Comparison of ENCODE assay signal across 18 mouse cellular contexts in the genomic region with DNA sequence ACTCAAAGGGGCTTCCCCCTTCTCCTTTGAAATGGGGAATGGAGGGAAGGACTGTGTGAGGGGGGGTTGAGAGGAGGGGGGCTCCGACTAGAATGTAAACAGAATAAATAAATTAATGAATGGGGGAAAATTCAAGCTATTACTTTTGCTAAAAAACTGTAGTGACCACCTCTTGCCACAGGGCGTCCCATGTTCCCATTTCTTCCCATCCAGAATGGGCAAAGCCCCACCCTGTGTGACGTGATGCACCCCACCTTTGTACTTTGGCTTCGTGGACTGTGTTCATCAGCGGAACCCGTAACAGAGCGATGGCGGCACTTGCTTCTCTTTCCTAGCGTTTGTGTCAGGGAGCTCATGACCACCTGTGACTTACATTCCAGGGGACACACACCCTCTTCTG.
DNase-seq lines count a peak whose midpoint lies in the region; ATAC-seq lines count a peak whose summit lies in the region.
"Had no signal": no experiment of that assay in that cellular context is flagged by ENCODE, and none has a peak within 500 bp of the region (broad histone marks: within the 10 kb centered on the region; RNA-seq: fewer than 3 reads in every experiment).

No protein-coding gene starts in this region.

- ATAC-seq in megakaryocyte, adult 5-6 weeks (ENCODE audit: poor library complexity, severe bottlenecking), result no peak
- ATAC-seq: forebrain, embryonic 16.5 days; Patski had no signal

- no peaks in the 10 kb centered on the region for H3K27me3 ChIP-seq in megakaryocyte, embryonic 14.5 days (replicated peaks)
- H3K27me3 ChIP-seq: embryonic facial prominence, embryonic 13.5 days; limb, embryonic 15.5 days; midbrain, embryonic 12.5 days; Patski had no signal

- no peaks in the 10 kb centered on the region for H3K4me1 ChIP-seq in megakaryocyte, embryonic 14.5 days

- H3K36me3 ChIP-seq in megakaryocyte, embryonic 14.5 days (replicated peaks; ENCODE audit: low read length), result peaks cover 22% of the 10 kb centered on the region
- H3K36me3 ChIP-seq: limb, embryonic 15.5 days; midbrain, embryonic 12.5 days had no signal

- H3K4me3 ChIP-seq in megakaryocyte, embryonic 14.5 days (replicated peaks), result peak overlapping the region; percentile 28
- H3K4me3 ChIP-seq: embryonic facial prominence, embryonic 13.5 days; limb, embryonic 15.5 days; midbrain, embryonic 12.5 days had no signal

- DNase-seq in kidney, adult 9 months, result peak; percentile 15
- no peak for DNase-seq in kidney, adult 11 months
- DNase-seq in ZHBTc4 (ENCODE audit: low read depth, low spot score), result peak; percentile 35
- DNase-seq in embryo, embryonic 10 days (ENCODE audit: low spot score), result no peak
- no peak for DNase-seq in layer of hippocampus, adult 8-10 months (ENCODE audit: low spot score in 2 of 2)
- DNase-seq: adrenal gland, postnatal 25 days; cerebellum, adult 8-10 months; gastrocnemius, postnatal 36 days; layer of hippocampus, postnatal 36 days; lung, postnatal 4 days; spleen, adult 18-20 months had no signal

- peaks cover 85% of the 10 kb centered on the region for H3K9me3 ChIP-seq in megakaryocyte, embryonic 14.5 days
- H3K9me3 ChIP-seq: limb, embryonic 15.5 days; midbrain, embryonic 12.5 days had no signal

Comparison
In these comparisons a context has a peak if more than half of its experiments do, and no peak if none do; other contexts are left out.
1. DNase-seq: peak in kidney, adult 9 months (single experiment) and ZHBTc4 (single experiment); none in kidney, adult 11 months (single experiment), embryo, embryonic 10 days (single experiment) and layer of hippocampus, adult 8-10 months (0 of 2).